Mouse (Mus musculus): ENCODE results near the gene Sh2b3. TPM values are rescaled to one million over a fixed set of nuclear protein-coding genes. Genes with fewer than 3 reads are reported as not detected.

Sh2b3 gene
- polyA plus RNA-seq, 1 experiment from 2014 or later, result 5.2 TPM

DNA sequence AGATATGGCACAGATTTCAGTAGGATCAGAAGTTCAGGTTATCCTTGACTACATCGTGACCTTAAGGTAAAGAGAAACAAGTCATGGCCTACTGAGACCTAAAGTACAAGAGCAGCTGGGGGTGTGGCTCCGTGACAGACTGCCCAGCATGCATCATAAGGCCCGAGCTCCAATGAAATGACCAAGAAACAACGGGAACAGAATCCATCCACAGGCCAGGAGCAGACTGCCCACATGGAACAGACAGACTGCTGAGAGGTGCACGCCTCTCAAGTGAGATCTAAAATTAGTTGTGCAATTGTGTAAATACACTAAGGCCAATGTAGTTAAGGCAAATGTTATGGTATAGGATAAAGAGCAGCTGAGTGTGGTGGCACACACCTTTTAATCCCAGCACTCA lies 15.9 kb downstream of the Sh2b3 start:
- Histone ChIP-seq H3K4me3 (ENCODE audit: low read length) (no peak overlapping the region), H3K4me2 (ENCODE audit: low read length) (no peak overlapping the region), H3K9ac (ENCODE audit: low read depth, low read length) (no peak overlapping the region), H3K36me3 (ENCODE audit: control insufficient read depth, insufficient read depth, low read length) (peaks cover 20% of the 10 kb centered on the region), H3K27ac (ENCODE audit: low read depth, low read length) (no peak overlapping the region), H3K4me1 (ENCODE audit: control insufficient read depth, insufficient read depth, low read depth, low read length) (no peaks in the 10 kb centered on the region), H3K27me3 (replicated peaks; ENCODE audit: control insufficient read depth, insufficient read depth, low read length) (no peaks in the 10 kb centered on the region), H3K9me3 (ENCODE audit: control insufficient read depth, low read length) (no peaks in the 10 kb centered on the region)
- ATAC-seq, result no peak
- WGBS, result 78% methylated on average over 5 of the region's 5 CpGs

DNA sequence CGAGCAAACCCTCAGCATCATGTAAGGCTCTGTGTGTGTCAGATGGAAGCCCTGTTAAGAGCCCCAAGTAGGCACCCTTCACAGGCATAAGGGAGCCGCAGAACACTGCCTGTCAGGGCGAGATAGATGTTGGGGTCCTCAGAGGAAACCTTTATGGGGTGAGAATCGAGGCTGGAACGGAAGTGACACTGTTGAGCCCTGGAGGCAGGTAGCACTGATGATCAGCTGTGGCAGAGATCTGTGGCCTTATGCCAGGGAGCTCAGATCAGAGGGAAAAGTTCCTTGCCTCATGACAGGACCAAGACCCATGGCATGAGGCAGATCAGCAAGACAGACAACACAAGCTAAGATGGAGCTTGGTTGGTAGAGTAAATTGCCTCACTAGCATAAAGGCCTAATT lies 16.3 kb downstream of the Sh2b3 start:
- no peak overlapping the region for H3K27ac ChIP-seq (ENCODE audit: low read depth, low read length)
- no peak overlapping the region for H3K4me2 ChIP-seq (ENCODE audit: low read length)
- peaks cover 20% of the 10 kb centered on the region for H3K36me3 ChIP-seq (ENCODE audit: control insufficient read depth, insufficient read depth, low read length)
- H3K27me3 ChIP-seq (replicated peaks; ENCODE audit: control insufficient read depth, insufficient read depth, low read length), result no peaks in the 10 kb centered on the region
- ATAC-seq, result no peak
- no peak overlapping the region for H3K4me3 ChIP-seq (ENCODE audit: low read length)
- H3K9ac ChIP-seq (ENCODE audit: low read depth, low read length), result no peak overlapping the region
- WGBS, result 86% methylated on average over 5 of the region's 5 CpGs
- no peaks in the 10 kb centered on the region for H3K9me3 ChIP-seq (ENCODE audit: control insufficient read depth, low read length)
- no peaks in the 10 kb centered on the region for H3K4me1 ChIP-seq (ENCODE audit: control insufficient read depth, insufficient read depth, low read depth, low read length)

DNA sequence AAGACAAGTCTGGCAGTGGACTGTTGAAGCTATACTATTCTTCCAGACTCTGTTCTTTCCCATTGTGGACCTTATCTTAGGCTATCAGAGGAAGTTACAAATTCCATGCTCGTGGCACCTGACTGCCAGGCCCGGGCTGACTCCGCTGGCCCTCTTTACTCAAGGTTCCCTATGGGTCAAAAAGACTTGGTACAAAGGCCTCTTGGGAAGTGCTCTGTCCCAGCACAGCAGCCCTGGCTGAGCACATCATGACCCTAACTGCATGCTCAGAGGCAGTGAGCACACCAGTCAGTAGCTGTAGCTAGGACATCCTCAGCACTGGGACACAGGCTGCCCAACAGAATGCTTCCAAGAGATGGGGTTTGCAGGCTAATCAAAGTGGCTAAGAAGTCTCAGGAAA lies 16.8 kb downstream of the Sh2b3 start:
- 96% methylated on average over 3 of the region's 3 CpGs for WGBS
- no peaks in the 10 kb centered on the region for H3K9me3 ChIP-seq (ENCODE audit: control insufficient read depth, low read length)
- peaks cover 20% of the 10 kb centered on the region for H3K36me3 ChIP-seq (ENCODE audit: control insufficient read depth, insufficient read depth, low read length)
- H3K4me3 ChIP-seq (ENCODE audit: low read length), result no peak overlapping the region
- H3K9ac ChIP-seq (ENCODE audit: low read depth, low read length), result no peak overlapping the region
- no peak overlapping the region for H3K27ac ChIP-seq (ENCODE audit: low read depth, low read length)
- no peak for ATAC-seq
- no peaks in the 10 kb centered on the region for H3K4me1 ChIP-seq (ENCODE audit: control insufficient read depth, insufficient read depth, low read depth, low read length)
- H3K27me3 ChIP-seq (replicated peaks; ENCODE audit: control insufficient read depth, insufficient read depth, low read length), result no peaks in the 10 kb centered on the region
- no peak overlapping the region for H3K4me2 ChIP-seq (ENCODE audit: low read length)

GRCm38 (mm10) chr5:121820161-121820560 lies 17.3 kb downstream of the Sh2b3 start:
- ATAC-seq, result no peak
- Histone ChIP-seq H3K36me3 (ENCODE audit: control insufficient read depth, insufficient read depth, low read length) (peaks cover 22% of the 10 kb centered on the region), H3K4me3 (ENCODE audit: low read length) (no peak overlapping the region), H3K9ac (ENCODE audit: low read depth, low read length) (no peak overlapping the region), H3K27me3 (replicated peaks; ENCODE audit: control insufficient read depth, insufficient read depth, low read length) (no peaks in the 10 kb centered on the region), H3K27ac (ENCODE audit: low read depth, low read length) (no peak overlapping the region), H3K4me1 (ENCODE audit: control insufficient read depth, insufficient read depth, low read depth, low read length) (no peaks in the 10 kb centered on the region), H3K9me3 (ENCODE audit: control insufficient read depth, low read length) (no peaks in the 10 kb centered on the region), H3K4me2 (ENCODE audit: low read length) (no peak overlapping the region)
- 87% methylated on average over 2 of the region's 2 CpGs for WGBS

- no peak overlapping the region for H3K9ac ChIP-seq (ENCODE audit: low read depth, low read length)
- no peaks in the 10 kb centered on the region for H3K27me3 ChIP-seq (replicated peaks; ENCODE audit: control insufficient read depth, insufficient read depth, low read length)
- no peaks in the 10 kb centered on the region for H3K9me3 ChIP-seq (ENCODE audit: control insufficient read depth, low read length)
- H3K4me3 ChIP-seq (ENCODE audit: low read length), result no peak overlapping the region
- no peak overlapping the region for H3K27ac ChIP-seq (ENCODE audit: low read depth, low read length)
- WGBS, result 90% methylated on average over 5 of the region's 5 CpGs
- no peak overlapping the region for H3K4me2 ChIP-seq (ENCODE audit: low read length)
- no peak for ATAC-seq
- H3K4me1 ChIP-seq (ENCODE audit: control insufficient read depth, insufficient read depth, low read depth, low read length), result no peaks in the 10 kb centered on the region
- H3K36me3 ChIP-seq (ENCODE audit: control insufficient read depth, insufficient read depth, low read length), result peaks cover 22% of the 10 kb centered on the region
Observed at GRCm38 (mm10) chr5:121819559-121819958, 17.9 kb downstream of the Sh2b3 start.

DNA sequence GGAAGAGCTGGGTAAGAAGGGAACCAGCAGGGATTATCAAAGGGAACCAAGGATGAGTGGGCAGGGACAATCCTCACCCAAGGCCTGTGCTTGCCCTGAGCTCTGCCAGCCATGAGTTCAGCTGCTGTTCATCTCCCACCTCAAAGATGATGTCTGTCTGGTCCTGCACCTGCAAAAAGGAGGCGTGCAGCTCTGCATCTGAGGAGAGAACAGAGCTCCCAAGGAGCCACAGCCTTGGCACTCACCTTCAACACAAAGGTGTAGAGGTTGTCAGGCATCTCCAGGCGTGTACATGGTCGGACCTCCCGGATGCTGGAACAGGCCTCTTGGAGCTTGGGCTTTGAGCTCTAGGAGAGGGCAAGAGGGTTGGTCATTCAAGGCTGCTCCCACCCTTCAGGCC lies 18.6 kb downstream of the Sh2b3 start:
- no peak overlapping the region for H3K9ac ChIP-seq (ENCODE audit: low read depth, low read length)
- 95% methylated on average over 4 of the region's 4 CpGs for WGBS
- H3K9me3 ChIP-seq (ENCODE audit: control insufficient read depth, low read length), result no peaks in the 10 kb centered on the region
- H3K4me2 ChIP-seq (ENCODE audit: low read length), result no peak overlapping the region
- no peaks in the 10 kb centered on the region for H3K27me3 ChIP-seq (replicated peaks; ENCODE audit: control insufficient read depth, insufficient read depth, low read length)
- no peaks in the 10 kb centered on the region for H3K4me1 ChIP-seq (ENCODE audit: control insufficient read depth, insufficient read depth, low read depth, low read length)
- H3K27ac ChIP-seq (ENCODE audit: low read depth, low read length), result no peak overlapping the region
- ATAC-seq, result no peak
- H3K4me3 ChIP-seq (ENCODE audit: low read length), result no peak overlapping the region
- peaks cover 22% of the 10 kb centered on the region for H3K36me3 ChIP-seq (ENCODE audit: control insufficient read depth, insufficient read depth, low read length)

GRCm38 (mm10) chr5:121818401-121818800 lies 19.0 kb downstream of the Sh2b3 start:
- Histone ChIP-seq H3K36me3 (ENCODE audit: control insufficient read depth, insufficient read depth, low read length) (peaks cover 22% of the 10 kb centered on the region), H3K27me3 (replicated peaks; ENCODE audit: control insufficient read depth, insufficient read depth, low read length) (no peaks in the 10 kb centered on the region), H3K9ac (ENCODE audit: low read depth, low read length) (no peak overlapping the region), H3K27ac (ENCODE audit: low read depth, low read length) (no peak overlapping the region), H3K4me1 (ENCODE audit: control insufficient read depth, insufficient read depth, low read depth, low read length) (no peaks in the 10 kb centered on the region), H3K9me3 (ENCODE audit: control insufficient read depth, low read length) (no peaks in the 10 kb centered on the region), H3K4me2 (ENCODE audit: low read length) (no peak overlapping the region), H3K4me3 (ENCODE audit: low read length) (no peak overlapping the region)
- WGBS, result 94% methylated on average over 7 of the region's 7 CpGs
- ATAC-seq, result no peak

- no peak overlapping the region for H3K9ac ChIP-seq (ENCODE audit: low read depth, low read length)
Observed at GRCm38 (mm10) chr5:121817551-121817950, 19.9 kb downstream of the Sh2b3 start.

GRCm38 (mm10) chr5:121816611-121817010 lies 20.8 kb downstream of the Sh2b3 start:
- Histone ChIP-seq H3K9me3 (ENCODE audit: control insufficient read depth, low read length) (no peaks in the 10 kb centered on the region), H3K4me2 (ENCODE audit: low read length) (no peak overlapping the region), H3K4me1 (ENCODE audit: control insufficient read depth, insufficient read depth, low read depth, low read length) (no peaks in the 10 kb centered on the region), H3K27ac (ENCODE audit: low read depth, low read length) (no peak overlapping the region), H3K4me3 (ENCODE audit: low read length) (no peak overlapping the region), H3K36me3 (ENCODE audit: control insufficient read depth, insufficient read depth, low read length) (peaks cover 29% of the 10 kb centered on the region), H3K27me3 (replicated peaks; ENCODE audit: control insufficient read depth, insufficient read depth, low read length) (no peaks in the 10 kb centered on the region), H3K9ac (ENCODE audit: low read depth, low read length) (no peak overlapping the region)
- no peak for ATAC-seq
- 96% methylated on average over 2 of the region's 2 CpGs for WGBS

More at GRCm38 (mm10) chr5:121817551-121817950, 19.9 kb downstream of the Sh2b3 start:
- no peaks in the 10 kb centered on the region for H3K9me3 ChIP-seq (ENCODE audit: control insufficient read depth, low read length)
- WGBS, result 91% methylated on average over 9 of the region's 9 CpGs
- no peak for ATAC-seq
- H3K4me1 ChIP-seq (ENCODE audit: control insufficient read depth, insufficient read depth, low read depth, low read length), result no peaks in the 10 kb centered on the region
- no peaks in the 10 kb centered on the region for H3K27me3 ChIP-seq (replicated peaks; ENCODE audit: control insufficient read depth, insufficient read depth, low read length)
- H3K4me3 ChIP-seq (ENCODE audit: low read length), result no peak overlapping the region
- peaks cover 22% of the 10 kb centered on the region for H3K36me3 ChIP-seq (ENCODE audit: control insufficient read depth, insufficient read depth, low read length)
- no peak overlapping the region for H3K27ac ChIP-seq (ENCODE audit: low read depth, low read length)
- H3K4me2 ChIP-seq (ENCODE audit: low read length), result no peak overlapping the region

- no peak for ATAC-seq
- H3K9me3 ChIP-seq (ENCODE audit: control insufficient read depth, low read length), result no peaks in the 10 kb centered on the region
- no peaks in the 10 kb centered on the region for H3K27me3 ChIP-seq (replicated peaks; ENCODE audit: control insufficient read depth, insufficient read depth, low read length)
- no peak overlapping the region for H3K9ac ChIP-seq (ENCODE audit: low read depth, low read length)
- no peak overlapping the region for H3K4me3 ChIP-seq (ENCODE audit: low read length)
- H3K4me2 ChIP-seq (ENCODE audit: low read length), result no peak overlapping the region
- 88% methylated on average over 8 of the region's 8 CpGs for WGBS
- H3K27ac ChIP-seq (ENCODE audit: low read depth, low read length), result no peak overlapping the region
- no peaks in the 10 kb centered on the region; the same call in 1 of the 2 replicates for H3K4me1 ChIP-seq (ENCODE audit: control insufficient read depth, insufficient read depth, low read depth, low read length)
- H3K36me3 ChIP-seq (ENCODE audit: control insufficient read depth, insufficient read depth, low read length), result peaks cover 35% of the 10 kb centered on the region
Observed at GRCm38 (mm10) chr5:121815867-121816380, 21.5 kb downstream of the Sh2b3 start.
